Mouse (Mus musculus): ENCODE results near the gene Mfsd12.

DNA sequence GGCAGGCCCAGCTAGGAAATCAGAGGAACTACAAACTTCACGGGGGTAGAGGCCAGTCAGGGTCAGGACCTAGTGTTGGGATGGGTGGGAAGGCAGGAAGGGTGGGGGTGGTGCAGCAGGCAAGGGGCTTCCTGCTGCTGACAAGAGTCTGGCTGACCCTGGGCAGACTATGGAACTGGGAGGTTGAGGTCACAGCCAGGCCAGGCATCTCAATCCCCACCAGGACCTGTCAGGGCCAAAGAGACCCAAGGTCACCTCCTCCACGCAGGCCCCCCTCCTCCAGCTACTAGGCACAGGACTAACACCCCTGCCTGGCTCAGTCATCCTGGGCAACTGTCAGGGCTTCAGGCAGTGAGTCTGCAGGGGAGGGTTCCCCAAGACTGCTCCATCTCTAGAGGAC lies 29.3 kb upstream of the Mfsd12 start:
- TF ChIP-seq CTCF (IDR thresholded peaks at IDR 0.05; ENCODE audit: borderline replicate concordance, insufficient read depth, low read length) = no peak
- TF ChIP-seq POLR2A (IDR thresholded peaks at IDR 0.05; ENCODE audit: low read depth, low read length) = no peak

Measured in embryonic fibroblast, embryonic 13.5 days (primary cell).